Mouse (Mus musculus) layer of hippocampus, postnatal 25 days (tissue): ENCODE results near the gene Ppox. TPM values are rescaled to one million over a fixed set of nuclear protein-coding genes. Genes with fewer than 3 reads are reported as not detected.
"Not testable (repeated sequence)": the region's sequence is repeated elsewhere in the genome, so short reads cannot be mapped to it uniquely, and the experiment has no call there.

Experiments used
- DNase-seq, 2 experiments: peaks; one replicate each; pipeline ENCODE4 v3.0.0; 2022; ENCODE audit warnings: mixed read lengths in 2 of 2, low spot score in 1 of 2; ENCODE audit errors: extremely low spot score in 1 of 2
- total RNA-seq, 2 experiments: library from RNA; stranded (reverse); gene quantifications; 2 replicates each; pipeline ENCODE4 v1.2.3; 2021

Gene Ppox
- total RNA-seq, 2 experiments from 2014 or later, result 21.9 to 33.4 TPM

DNA sequence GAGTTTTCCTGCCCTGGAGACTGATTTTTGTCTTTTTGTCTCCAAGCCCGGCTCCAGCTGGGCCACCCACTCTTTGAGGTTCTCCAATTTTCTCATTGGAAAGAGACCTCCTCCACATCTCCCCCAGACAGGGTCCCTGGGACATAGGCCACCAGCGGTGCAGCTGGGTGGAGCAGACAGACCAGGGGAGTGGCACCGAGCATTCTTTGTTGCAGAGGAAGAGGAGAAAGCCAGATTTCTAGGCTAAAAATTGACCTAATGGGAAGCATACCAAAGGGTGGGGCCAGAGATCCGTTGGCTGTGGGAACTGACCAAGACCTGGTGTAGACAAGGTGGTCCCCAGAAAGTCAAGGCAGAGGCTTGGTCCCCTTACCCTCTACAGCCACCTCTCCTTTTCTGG, 33.1 kb downstream of the Ppox start:
- no peak for DNase-seq

DNA sequence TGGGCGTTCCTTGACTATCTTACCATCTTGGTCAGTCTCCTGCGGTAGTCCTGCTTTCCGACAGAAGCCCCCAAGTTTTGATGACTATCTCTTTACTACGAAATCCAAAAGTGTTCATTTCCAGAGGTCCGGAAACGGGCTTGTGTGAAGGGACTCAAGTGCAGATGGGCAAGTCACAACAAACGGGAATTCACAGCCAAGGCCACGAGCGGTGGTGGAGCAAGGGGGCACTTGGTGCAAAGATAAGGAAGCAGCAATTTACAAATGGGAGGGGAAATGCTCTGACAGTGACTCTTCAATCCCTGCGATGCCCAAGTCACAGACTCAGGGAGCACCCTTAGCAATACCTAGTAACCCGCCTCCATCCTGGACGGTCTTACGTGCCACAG, 33.5 kb downstream of the Ppox start:
- DNase-seq, result no peak

GRCm38 (mm10) chr1:171246709-171247452, 34.1 kb downstream of the Ppox start:
- DNase-seq, result peak; percentile 98

GRCm38 (mm10) chr1:171245353-171245752, 35.6 kb downstream of the Ppox start:
- no peak for DNase-seq

GRCm38 (mm10) chr1:171241952-171242351, 39.0 kb downstream of the Ppox start:
- DNase-seq, result not testable (repeated sequence)

DNA sequence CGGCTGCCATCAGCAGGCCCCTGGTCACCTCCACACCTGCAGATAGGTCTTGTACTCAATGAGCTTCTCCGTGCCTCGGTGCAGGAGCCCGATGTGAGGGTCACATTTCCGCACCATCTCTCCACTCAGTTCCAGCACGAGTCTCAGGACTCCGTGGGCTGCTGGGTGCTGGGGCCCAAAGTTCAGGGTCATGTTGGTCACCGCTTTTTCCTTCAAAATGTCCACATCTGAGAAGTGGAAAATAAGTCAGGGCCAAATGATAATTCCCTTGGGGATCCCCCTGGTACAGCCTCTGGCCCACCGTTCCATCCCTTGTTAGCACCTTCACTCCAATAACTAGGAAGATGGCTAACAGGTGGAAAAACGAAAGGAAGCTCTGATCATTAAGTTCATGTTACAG, 40.1 kb downstream of the Ppox start:
- DNase-seq, result no peak

DNA sequence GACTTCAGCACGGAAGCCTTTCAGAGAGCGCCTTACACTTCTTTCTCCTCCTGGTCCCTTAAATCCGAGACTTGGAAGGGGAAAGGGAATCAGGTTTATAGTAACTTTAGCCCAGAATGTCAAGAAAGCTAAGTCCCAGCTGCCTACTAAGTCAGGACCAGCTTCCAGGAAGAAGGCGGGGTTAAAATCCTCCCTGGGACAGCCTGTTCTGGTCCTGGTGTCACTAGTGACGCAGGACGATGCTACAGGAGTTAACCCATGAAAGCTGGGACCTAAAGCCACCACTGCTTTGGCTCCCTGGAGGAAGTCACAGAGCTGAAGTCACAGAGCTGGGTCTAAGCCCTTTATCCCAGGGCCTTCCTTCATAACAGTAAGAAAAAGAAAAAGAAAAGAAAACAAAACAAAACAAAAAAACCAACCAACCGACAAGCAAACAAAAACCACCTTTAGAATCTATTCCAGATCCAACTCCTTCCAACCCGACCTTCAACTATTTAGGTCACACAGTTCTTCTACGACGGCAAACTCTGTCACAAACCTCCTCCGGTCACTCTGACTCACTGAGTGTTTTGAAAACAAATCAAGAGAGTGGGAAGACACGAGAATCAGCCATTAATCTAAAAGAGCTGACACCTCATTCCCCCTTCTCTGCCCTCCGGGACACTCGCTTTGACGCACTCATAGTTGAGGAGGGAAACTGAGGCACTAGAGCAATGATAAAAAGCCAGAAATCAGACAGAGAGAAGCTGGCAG, 40.8 kb downstream of the Ppox start:
- DNase-seq, result no peak

GRCm38 (mm10) chr1:171238463-171238862, 42.5 kb downstream of the Ppox start:
- peak in 1 of 2 experiments; percentile 49 for DNase-seq

DNA sequence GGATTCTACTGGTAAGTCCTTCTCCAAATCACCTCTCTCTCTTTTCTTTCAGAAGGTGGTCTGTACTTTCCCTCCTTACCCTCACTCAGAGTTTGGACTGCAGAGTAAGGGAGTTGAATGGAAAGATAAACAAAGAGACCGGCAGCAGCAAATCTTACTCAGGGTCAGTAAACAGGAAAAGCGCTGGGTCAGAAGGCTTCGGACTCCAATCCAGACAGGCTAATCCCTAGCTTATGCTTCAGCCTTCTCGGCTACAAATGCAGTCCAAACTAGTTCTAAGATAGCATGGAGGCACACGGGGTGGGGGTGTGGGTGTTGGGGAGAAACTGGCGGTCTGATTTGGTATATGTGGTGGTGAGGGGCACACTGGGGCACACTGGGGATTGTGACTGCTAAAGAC, 43.5 kb downstream of the Ppox start:
- no peak for DNase-seq

- DNase-seq, result no peak
These were observed 45.2 kb downstream of the Ppox start for GRCm38 (mm10) chr1:171235791-171236190.

GRCm38 (mm10) chr1:171234538-171234937, 46.4 kb downstream of the Ppox start:
- no peak for DNase-seq

GRCm38 (mm10) chr1:171234126-171234525, 46.9 kb downstream of the Ppox start, which contains the start of gene Fcer1g:
Gene Fcer1g, minus strand, starts transcription at chr1:171234365.
- no peak for DNase-seq

DNA sequence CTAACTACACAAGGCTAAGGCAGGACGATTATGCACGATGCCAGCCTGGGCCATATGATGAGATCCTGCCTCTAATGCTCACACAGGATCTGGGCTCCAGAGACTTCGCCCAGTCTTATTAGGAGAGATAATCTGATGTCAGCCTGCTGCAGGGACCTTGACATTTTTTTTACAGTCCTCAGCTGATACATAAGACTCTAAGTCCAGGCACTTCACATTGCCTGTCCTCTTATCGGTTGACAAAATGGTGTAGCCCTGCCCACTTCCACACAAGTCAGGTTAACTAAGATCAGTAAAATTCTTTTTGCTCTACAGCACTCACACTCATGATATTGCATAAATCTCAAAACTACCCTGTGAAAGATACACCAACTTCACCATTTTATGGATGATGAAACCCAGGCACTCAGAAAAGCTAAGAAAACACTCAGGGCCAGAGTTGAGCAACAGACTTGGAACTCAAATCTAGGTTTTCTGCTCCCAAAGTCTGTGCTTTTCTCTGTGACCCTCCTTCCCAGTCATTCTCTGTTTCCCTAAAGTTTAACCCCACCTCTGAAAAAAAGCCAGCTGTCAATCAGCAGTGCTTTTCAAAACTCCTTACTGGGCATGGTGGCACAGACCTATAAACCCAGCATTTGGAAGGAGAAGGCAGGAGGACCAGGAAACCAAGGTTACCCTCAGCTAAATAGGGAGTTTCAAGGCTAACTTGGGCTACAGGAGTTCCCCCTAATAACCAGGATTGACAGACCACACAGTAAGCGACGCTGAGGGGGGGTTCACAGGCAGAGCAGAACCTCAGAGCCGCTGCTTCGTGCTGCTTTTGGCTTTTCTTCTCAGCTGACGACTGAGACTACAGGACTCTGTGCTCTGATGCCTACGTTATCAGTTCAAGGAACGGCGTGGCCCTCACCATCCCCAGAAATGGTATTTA, 47.9 kb downstream of the Ppox start:
- no peak for DNase-seq

DNA sequence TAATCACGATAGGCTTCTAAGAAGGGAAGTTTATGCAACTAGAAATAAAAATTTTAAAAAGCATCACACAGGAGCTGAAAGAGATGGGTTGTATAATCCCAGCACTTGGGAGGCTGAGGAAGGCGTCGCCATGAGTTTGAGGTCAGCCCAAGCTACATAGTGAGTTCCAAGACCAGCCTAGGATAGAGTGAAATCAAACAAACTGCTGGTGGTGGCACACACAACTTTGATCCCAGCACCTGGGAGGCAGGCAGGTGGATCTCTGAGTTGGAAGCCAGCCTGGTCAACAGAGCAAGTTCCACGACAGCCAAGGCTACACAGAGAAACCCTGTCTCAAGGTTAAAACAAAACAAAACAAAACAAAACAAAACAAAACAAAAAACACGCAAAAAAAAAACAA, 48.6 kb downstream of the Ppox start:
- no peak for DNase-seq

DNA sequence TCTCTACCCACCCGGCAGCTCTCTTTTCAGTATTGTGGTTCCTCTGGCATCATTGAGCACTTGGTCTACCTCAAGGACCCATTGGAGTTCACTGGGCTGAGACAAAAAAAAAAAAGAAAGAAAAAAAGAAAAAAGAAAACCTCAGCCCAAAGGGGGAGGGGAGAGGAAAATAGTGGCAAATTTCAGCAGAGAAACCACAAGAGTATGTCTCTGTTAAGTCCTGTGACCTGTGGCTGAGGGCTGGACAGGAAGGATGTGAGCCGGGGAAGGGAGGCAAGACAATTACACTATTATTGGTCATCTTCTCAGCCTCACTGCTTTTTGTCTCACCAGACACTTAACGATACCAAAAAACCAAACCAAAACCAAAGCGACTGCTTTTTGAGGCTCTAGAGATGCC, 49.1 kb downstream of the Ppox start:
- DNase-seq, result no peak

GRCm38 (mm10) chr1:171230215-171230614, 50.8 kb downstream of the Ppox start:
- DNase-seq, result no peak

GRCm38 (mm10) chr1:171229750-171230149, 51.2 kb downstream of the Ppox start:
- DNase-seq, result no peak

GRCm38 (mm10) chr1:171227879-171228278, 53.1 kb downstream of the Ppox start:
- DNase-seq, result no peak

- no peak for DNase-seq
These were observed 54.2 kb downstream of the Ppox start for GRCm38 (mm10) chr1:171226780-171227179.
